Mouse (Mus musculus) kidney, adult 2 months (tissue): ENCODE measurements around the gene Ssbp3.

Experiments
- CTCF ChIP-seq: fragments of 200-500 bp; conservative IDR thresholded peaks from 2 replicates; pipeline ENCODE4 v1.5.1; 2011; ENCODE audit warnings: low read depth, mild to moderate bottlenecking, control low read depth, low read length, moderate library complexity, mixed read lengths; ENCODE audit not compliant: insufficient read depth, insufficient read length
- POLR2A ChIP-seq: fragments of 200-500 bp; IDR thresholded peaks from one replicate; pipeline ENCODE4 v1.6.1; 2011; ENCODE audit warnings: low read depth, low read length, control low read depth

- TF ChIP-seq CTCF (no peak), POLR2A (no peak)
These were observed 108.5 kb downstream of the Ssbp3 start for GRCm38 (mm10) chr4:107019027-107019426.
